Comparison of ENCODE assay signal across 8 mouse cellular contexts in genomic region chr5:114567075-114567517, GRCm38 (mm10). TPM values are rescaled to one million over a fixed set of nuclear protein-coding genes. Genes with fewer than 3 reads are reported as not detected.
A peak's percentile ranks its signal among the peaks of the same experiment; 100 is the strongest.
DNase-seq lines count a peak whose midpoint lies in the region; ATAC-seq and TF ChIP-seq lines count a peak whose summit lies in the region.

No protein-coding gene starts in this region.

- no peak for TF ChIP-seq RAD21 in CH12.LX (IDR thresholded peaks at IDR 0.05; ENCODE audit: low read depth, low read length)

- H3K9me3 ChIP-seq in CH12.LX (replicated peaks; ENCODE audit: low read length), result peaks cover 19% of the 10 kb centered on the region
- 0 out of 2 replicates have a peak, but pooled peaks cover 4% of the 10 kb centered on the region for H3K9me3 ChIP-seq in forebrain, embryonic 12.5 days
- peaks cover 5% of the 10 kb centered on the region; the same call in 1 of the 2 replicates for H3K9me3 ChIP-seq in heart, embryonic 16.5 days (replicated peaks; ENCODE audit: control insufficient read depth, low read length)
- H3K9me3 ChIP-seq in liver, embryonic 13.5 days (replicated peaks), result no peaks in the 10 kb centered on the region; the same call in 1 of the 2 replicates
- no peaks in the 10 kb centered on the region for H3K9me3 ChIP-seq in stomach, embryonic 15.5 days

- TF ChIP-seq EP300 in CH12.LX (IDR thresholded peaks at IDR 0.05; ENCODE audit: low read length), result no peak

- ATAC-seq in forebrain, embryonic 12.5 days (ENCODE audit: low FRiP score), result peak; percentile 90
- ATAC-seq in heart, embryonic 16.5 days (replicated peaks; ENCODE audit: extremely low read depth, insufficient read depth, low FRiP score), result peak; percentile 91
- ATAC-seq in liver, embryonic 13.5 days (ENCODE audit: low read depth), result peak; percentile 76
- peak; percentile 87 for ATAC-seq in stomach, embryonic 15.5 days (ENCODE audit: insufficient read depth, low FRiP score, low read depth)

- in situ Hi-C loops in CH12.LX (cut with MboI; ENCODE audit: low pct_ligation_motif_present, low pct_unique_long_range_greater_than_20kb, low sequenced_read_pairs), result no loop called here

- peak overlapping the region in 2 of 3 experiments; percentile 45 to 62 for H3K4me3 ChIP-seq in CH12.LX (replicated peaks in 1 of 3; ENCODE audit: low read depth in 2 of 3, low read length in 2 of 3, poor library complexity in 1 of 3)
- peak overlapping the region; percentile 63 for H3K4me3 ChIP-seq in forebrain, embryonic 12.5 days (replicated peaks)
- peak overlapping the region; percentile 84 for H3K4me3 ChIP-seq in heart, embryonic 16.5 days (ENCODE audit: low read length)
- H3K4me3 ChIP-seq in liver, embryonic 13.5 days (replicated peaks), result peak overlapping the region; percentile 67
- H3K4me3 ChIP-seq in stomach, embryonic 15.5 days (replicated peaks), result peak overlapping the region; percentile 75

- peak; percentile 69 for TF ChIP-seq POLR2A in CH12.LX (IDR thresholded peaks at IDR 0.05; ENCODE audit: low read depth, low read length)

- H3K4me2 ChIP-seq in CH12.LX (ENCODE audit: insufficient read depth, low read depth, poor library complexity, severe bottlenecking), result peak overlapping the region; percentile 88
- H3K4me2 ChIP-seq in forebrain, embryonic 12.5 days, result peak overlapping the region; percentile 72
- H3K4me2 ChIP-seq in heart, embryonic 16.5 days (ENCODE audit: low read depth, low read length), result peak overlapping the region; percentile 100
- peak overlapping the region; percentile 86 for H3K4me2 ChIP-seq in liver, embryonic 13.5 days
- H3K4me2 ChIP-seq in stomach, embryonic 15.5 days, result peak overlapping the region; percentile 94

- H3K36me3 ChIP-seq in CH12.LX (replicated peaks in 1 of 2; ENCODE audit: control insufficient read depth in 1 of 2, insufficient read depth in 1 of 2, low read length in 1 of 2), result no peaks in the 10 kb centered on the region
- H3K36me3 ChIP-seq in forebrain, embryonic 12.5 days (replicated peaks), result no peaks in the 10 kb centered on the region
- no peaks in the 10 kb centered on the region for H3K36me3 ChIP-seq in heart, embryonic 16.5 days (ENCODE audit: control insufficient read depth, insufficient read depth)
- H3K36me3 ChIP-seq in liver, embryonic 13.5 days, result no peaks in the 10 kb centered on the region
- no peaks in the 10 kb centered on the region for H3K36me3 ChIP-seq in stomach, embryonic 15.5 days

- H3K9ac ChIP-seq in CH12.LX (ENCODE audit: insufficient read depth, low read depth), result no peak overlapping the region
- H3K9ac ChIP-seq in forebrain, embryonic 12.5 days, result peak overlapping the region; percentile 79
- H3K9ac ChIP-seq in heart, embryonic 16.5 days (ENCODE audit: low read length), result peak overlapping the region; percentile 67
- peak overlapping the region; percentile 57 for H3K9ac ChIP-seq in liver, embryonic 13.5 days
- peak overlapping the region; percentile 50 for H3K9ac ChIP-seq in stomach, embryonic 15.5 days

- TF ChIP-seq CTCF in CH12.LX (conservative IDR thresholded peaks at IDR 0.05 in 1 of 2, IDR thresholded peaks at IDR 0.05 in 1 of 2; ENCODE audit: low read depth in 2 of 2, low read length in 2 of 2), result no peak

- H3K27me3 ChIP-seq in CH12.LX (replicated peaks), result peaks cover 70% of the 10 kb centered on the region
- H3K27me3 ChIP-seq in forebrain, embryonic 12.5 days, result peaks cover 29% of the 10 kb centered on the region
- H3K27me3 ChIP-seq in heart, embryonic 16.5 days (ENCODE audit: control insufficient read depth, insufficient read depth, low read length), result peaks cover 21% of the 10 kb centered on the region
- peaks cover 69% of the 10 kb centered on the region for H3K27me3 ChIP-seq in liver, embryonic 13.5 days
- 0 out of 2 replicates have a peak, but pooled peaks cover 10% of the 10 kb centered on the region for H3K27me3 ChIP-seq in stomach, embryonic 15.5 days (replicated peaks)

- DNase-seq in CH12.LX (ENCODE audit: extremely low read depth), result peak; percentile 74
- peak; percentile 74 for DNase-seq in c-Kit-positive CD71-negative TER-119-negative erythroid progenitor cells, embryonic 14.5 days (ENCODE audit: low read depth)
- peak; percentile 96 to 98 for DNase-seq in kidney, postnatal 25 days
- DNase-seq in liver, embryonic 13.5 days, result peak; percentile 68
- DNase-seq in neural tube, embryonic 10.5 days (ENCODE audit: extremely low spot score, low spot score), result peak; percentile 95

- dilution Hi-C loops in CH12.LX (cut with MboI; ENCODE audit: extremely low pct_ligation_motif_present, extremely low pct_unique_long_range_greater_than_20kb, low sequenced_read_pairs), result no loop called here

- H3K27ac ChIP-seq in CH12.LX (ENCODE audit: insufficient read depth, low read depth), result no peak overlapping the region
- H3K27ac ChIP-seq in forebrain, embryonic 12.5 days, result peak overlapping the region; percentile 91
- H3K27ac ChIP-seq in heart, embryonic 16.5 days (ENCODE audit: low read length), result peak overlapping the region; percentile 74
- peak overlapping the region; percentile 18; the same call in 1 of the 2 replicates for H3K27ac ChIP-seq in liver, embryonic 13.5 days
- H3K27ac ChIP-seq in stomach, embryonic 15.5 days, result peak overlapping the region; percentile 83

- H3K79me2 ChIP-seq in CH12.LX (replicated peaks; ENCODE audit: control insufficient read depth, extremely low read depth, insufficient read depth, poor library complexity, severe bottlenecking), result no peaks in the 10 kb centered on the region

- under 1% methylated on average over 52 of the region's 52 CpGs for WGBS in forebrain, embryonic 12.5 days
- under 1% methylated on average over 49 of the region's 52 CpGs for WGBS in heart, embryonic 16.5 days
- 1% methylated on average over 52 of the region's 52 CpGs for WGBS in liver, embryonic 13.5 days (ENCODE audit: insufficient replicate concordance)
- under 1% methylated on average over 52 of the region's 52 CpGs for WGBS in stomach, embryonic 15.5 days

- H3K4me1 ChIP-seq in CH12.LX (ENCODE audit: control insufficient read depth in 1 of 2, insufficient read depth in 2 of 2), result peaks cover 3 to 19% of the 10 kb centered on the region in 2 experiments; a peak in 2 of 4 replicates
- peaks cover 46% of the 10 kb centered on the region for H3K4me1 ChIP-seq in forebrain, embryonic 12.5 days
- H3K4me1 ChIP-seq in heart, embryonic 16.5 days (ENCODE audit: control insufficient read depth, insufficient read depth, low read length), result peaks cover 43% of the 10 kb centered on the region
- H3K4me1 ChIP-seq in liver, embryonic 13.5 days (replicated peaks), result peaks cover 51% of the 10 kb centered on the region
- H3K4me1 ChIP-seq in stomach, embryonic 15.5 days, result peaks cover 49% of the 10 kb centered on the region

TF ChIP-seq in CH12.LX, 34 proteins besides CTCF, POLR2A, EP300 and RAD21:
- TF ChIP-seq ELF1 (IDR thresholded peaks at IDR 0.05; ENCODE audit: low read depth, low read length) (no peak), MAFK (IDR thresholded peaks at IDR 0.05; ENCODE audit: insufficient replicate concordance, low read length) (no peak), USF2 (conservative IDR thresholded peaks at IDR 0.05; ENCODE audit: low read depth, low read length) (no peak), E2F4 (IDR thresholded peaks at IDR 0.05; ENCODE audit: insufficient replicate concordance, low read depth, low read length) (no peak), MXI1 (IDR thresholded peaks at IDR 0.05; ENCODE audit: low read depth, low read length) (peak; percentile 96), JUND (conservative IDR thresholded peaks at IDR 0.05; ENCODE audit: low read depth, low read length) (no peak), NELFE (IDR thresholded peaks at IDR 0.05; ENCODE audit: low read depth, low read length) (no peak), UBTF (IDR thresholded peaks at IDR 0.05; ENCODE audit: low read depth, low read length) (no peak), TCF12 (IDR thresholded peaks at IDR 0.05; ENCODE audit: low read depth, low read length) (peak; percentile 70; the same call in 1 of the 2 replicates), JUN (IDR thresholded peaks at IDR 0.05; ENCODE audit: insufficient read depth, low read depth, low read length) (no peak), HCFC1 (IDR thresholded peaks at IDR 0.05; ENCODE audit: low read depth, low read length) (peak; percentile 96), ZC3H11A (IDR thresholded peaks at IDR 0.05; ENCODE audit: low read depth, low read length) (no peak), ZNF384 (IDR thresholded peaks at IDR 0.05; ENCODE audit: low read depth, low read length) (no peak), MAX (IDR thresholded peaks at IDR 0.05; ENCODE audit: low read length) (peak; percentile 82), NRF1 (IDR thresholded peaks at IDR 0.05; ENCODE audit: low read depth, low read length) (peak; percentile 56; the same call in 1 of the 2 replicates), ETS1 (conservative IDR thresholded peaks at IDR 0.05; ENCODE audit: low read depth, low read length) (no peak), KAT2A (IDR thresholded peaks at IDR 0.05; ENCODE audit: insufficient replicate concordance, low read length) (peak; percentile 65; the same call in 1 of the 2 replicates), SIN3A (IDR thresholded peaks at IDR 0.05; ENCODE audit: low read length) (peak; percentile 96), SMC3 (IDR thresholded peaks at IDR 0.05; ENCODE audit: low read depth, low read length) (no peak), BHLHE40 (IDR thresholded peaks at IDR 0.05; ENCODE audit: low read depth, low read length) (no peak)

RNA-seq across cellular contexts. Expression of gene Fam222a, which starts 0.7 kb away (rescaled TPM):
- total RNA-seq in CH12.LX (2012; rRNA removed) (not detected in 2 replicates), CH12.LX (2014; rRNA removed) (not detected in 2 replicates)
- polyA plus RNA-seq in CH12.LX (2012; ENCODE audit: insufficient read length, low read depth), result 0.13 and 0.14 TPM in 2 replicates
- polyA plus RNA-seq in forebrain, embryonic 12.5 days (2016; fragmentation: Nextera tagmentation; extraction: Ambion mirVana), result 6.9 and 10.2 TPM in 2 replicates
- polyA plus RNA-seq in heart, embryonic 16.5 days (2015; fragmentation: Nextera tagmentation; extraction: Ambion mirVana), result 0.83 and 0.84 TPM in 2 replicates
- polyA plus RNA-seq in liver, embryonic 13.5 days (2015; fragmentation: Nextera tagmentation; extraction: Ambion mirVana), result 0.58 and 0.61 TPM in 2 replicates
- polyA plus RNA-seq in stomach, embryonic 15.5 days (2015; fragmentation: Nextera tagmentation; extraction: Ambion mirVana), result 2.9 and 3.8 TPM in 2 replicates
